Mouse (Mus musculus) testis, adult 2 months (tissue): ENCODE data around the gene Gm8279. TPM values are rescaled to one million over a fixed set of nuclear protein-coding genes. Genes with fewer than 3 reads are reported as not detected.
"Not testable (repeated sequence)": the region's sequence is repeated elsewhere in the genome, so short reads cannot be mapped to it uniquely, and the experiment has no call there.

Experiments
- H3K27ac ChIP-seq: fragments of 200-500 bp; 2 replicates; pipeline ENCODE4 v1.5.1; 2012; ENCODE audit warnings: low read depth, low read length; ENCODE audit not compliant: control insufficient read depth, insufficient read depth
- H3K27me3 ChIP-seq: fragments of 200-500 bp; 2 replicates; pipeline ENCODE4 v1.6.1; 2012; ENCODE audit warnings: mild to moderate bottlenecking, low read length, moderate library complexity; ENCODE audit not compliant: control insufficient read depth, insufficient read depth
- H3K36me3 ChIP-seq: fragments of 200-500 bp; 2 replicates; pipeline ENCODE4 v1.6.1; 2012; ENCODE audit warnings: mild to moderate bottlenecking, low read length; ENCODE audit not compliant: control insufficient read depth, insufficient read depth
- H3K4me1 ChIP-seq: fragments of 200-500 bp; 2 replicates; pipeline ENCODE4 v1.6.1; 2012; ENCODE audit warnings: low read length; ENCODE audit not compliant: control insufficient read depth, insufficient read depth
- H3K4me3 ChIP-seq: fragments of 200-500 bp; 2 replicates; pipeline ENCODE4 v1.5.1; 2012; ENCODE audit warnings: low read depth, mild to moderate bottlenecking, low read length, moderate library complexity, mixed read lengths; ENCODE audit not compliant: control insufficient read depth
- polyA plus RNA-seq: library from polyadenylated mRNA; depleted of rRNA; stranded (reverse); fragments of >200 nt; gene quantifications from 2 replicates; pipeline ENCODE4 v1.2.3, GENCODE M21; 2012; rRNA removed

Gene Gm8279
- polyA plus RNA-seq: 12.9 and 13.5 TPM in 2 replicates

DNA sequence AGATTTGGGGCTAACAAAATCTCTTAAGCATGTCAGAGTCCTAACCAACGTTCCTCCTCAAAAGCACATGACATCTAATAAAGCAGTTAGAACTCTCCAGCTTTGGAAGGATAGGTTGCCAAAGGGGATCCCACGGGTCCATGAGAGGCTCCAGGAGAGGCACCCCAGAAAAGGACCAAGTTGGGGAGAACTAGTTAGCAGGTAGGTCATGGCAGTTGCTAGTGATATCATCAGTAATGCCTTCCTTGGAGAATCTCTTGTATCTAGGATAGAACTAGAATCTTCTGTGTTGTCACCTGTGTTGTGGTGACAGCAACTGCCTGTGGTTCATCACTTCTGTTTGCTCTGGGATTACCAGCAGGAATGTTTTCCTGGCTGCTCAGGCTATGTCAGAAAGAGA is at the start of gene Gm8279:
TSS of gene Gm8279 (plus strand) at position 301 of the 400 bp plus-strand sequence.
- not testable (repeated sequence) for H3K4me1 ChIP-seq, H3K27ac ChIP-seq, H3K4me3 ChIP-seq, H3K27me3 ChIP-seq, H3K36me3 ChIP-seq

DNA sequence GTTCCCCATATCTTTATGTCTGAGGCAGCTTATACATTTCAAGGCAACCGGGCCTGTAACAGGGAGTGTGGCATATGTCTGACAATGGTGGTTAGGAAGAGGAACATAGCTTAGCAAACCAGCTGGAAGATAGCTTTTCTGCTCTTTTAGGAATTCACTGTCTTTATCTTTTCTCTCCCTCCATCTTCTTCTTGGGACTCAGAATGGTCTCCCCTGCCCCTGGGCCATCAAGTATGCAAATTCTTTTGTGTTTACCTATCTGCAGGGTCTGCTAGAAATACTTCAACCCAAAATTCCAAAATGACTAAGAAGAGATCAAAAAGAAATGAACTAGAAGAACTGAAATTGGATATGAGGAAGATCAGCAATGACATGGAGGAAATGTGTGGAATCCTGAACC is 32.9 kb downstream of the Gm8279 start, which contains the start of gene Gm3317:
TSS of gene Gm3317 (plus strand) at position 301 of the 400 bp plus-strand sequence.
- not testable (repeated sequence) for H3K4me1 ChIP-seq, H3K27ac ChIP-seq, H3K27me3 ChIP-seq, H3K36me3 ChIP-seq, H3K4me3 ChIP-seq

DNA sequence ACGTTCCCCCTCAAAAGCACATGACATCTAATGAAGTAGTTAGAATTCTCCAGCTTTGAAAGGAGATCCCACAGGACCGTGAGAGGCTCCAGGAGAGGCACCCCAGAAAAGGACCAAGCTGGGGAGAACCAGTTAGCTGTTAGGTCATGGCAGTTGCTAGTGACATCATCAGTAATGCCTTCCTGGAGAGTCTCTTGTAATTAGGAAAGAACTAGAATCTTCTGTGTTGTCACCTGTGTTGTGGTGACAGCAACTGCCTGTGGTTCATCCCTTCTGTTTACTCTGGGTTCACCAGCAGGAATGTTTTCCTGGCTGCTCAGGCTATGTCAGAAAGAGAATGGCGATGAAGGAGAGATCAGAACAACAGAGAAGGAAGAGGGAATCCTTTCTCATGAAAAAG is 54.2 kb downstream of the Gm8279 start, which contains the start of gene Gm8271:
TSS of gene Gm8271 (plus strand) at position 301 of the 400 bp plus-strand sequence.
- not testable (repeated sequence) for H3K27me3 ChIP-seq, H3K27ac ChIP-seq, H3K4me3 ChIP-seq, H3K36me3 ChIP-seq, H3K4me1 ChIP-seq

Other genes with a start within 250 kb of the Gm8279 start
- gene Gm3278, start 239.1 kb upstream of the Gm8279 start, polyA plus RNA-seq: 0.86 and 0.96 TPM in 2 replicates
- 13.7 and 18.9 TPM in 2 replicates for gene Gm8297, start 147.6 kb upstream of the Gm8279 start, polyA plus RNA-seq
- gene Gm3298, start 115.6 kb upstream of the Gm8279 start, polyA plus RNA-seq: 0.23 TPM in 1 of 2 replicates, not detected in the other
- gene 4930555G01Rik, start 80.9 kb upstream of the Gm8279 start, polyA plus RNA-seq: 0.60 and 0.65 TPM in 2 replicates
- 0.42 and 0.62 TPM in 2 replicates for gene Gm8281, start 60.5 kb upstream of the Gm8279 start, polyA plus RNA-seq
- gene Gm3317, start 33.0 kb downstream of the Gm8279 start, polyA plus RNA-seq: not detected in 2 replicates
- not detected in 2 replicates for gene Gm8271, start 54.3 kb downstream of the Gm8279 start, polyA plus RNA-seq
- gene Gm3526, start 129.1 kb downstream of the Gm8279 start, polyA plus RNA-seq: 1.6 and 1.9 TPM in 2 replicates
- 0.94 and 1.3 TPM in 2 replicates for gene Gm3542, start 203.4 kb downstream of the Gm8279 start, polyA plus RNA-seq